Mouse (Mus musculus) layer of hippocampus, postnatal 36 days (tissue): ENCODE data around the gene Plekha8. TPM values are rescaled to one million over a fixed set of nuclear protein-coding genes. Genes with fewer than 3 reads are reported as not detected.

ENCODE experiments used
- total RNA-seq, 2 experiments: library from RNA; stranded (reverse); gene quantifications; 2 replicates each; pipeline ENCODE4 v1.2.3; 2021

Plekha8 gene
- total RNA-seq, 2 experiments from 2014 or later, result 13.0 to 14.0 TPM

Other genes starting within 250 kb of the Plekha8 start
- 100 to 1,000 TPM; 339 to 403 TPM for gene Wipf3, start 165.5 kb upstream of the Plekha8 start, total RNA-seq
- gene Scrn1, start 28.6 kb upstream of the Plekha8 start, total RNA-seq, result 10 to 100 TPM; 94.4 to 96.4 TPM
- gene Fkbp14, start 2.2 kb downstream of the Plekha8 start, total RNA-seq, result 10 to 100 TPM; 14.5 to 14.8 TPM
- gene Mturn, start 86.5 kb downstream of the Plekha8 start, total RNA-seq, result 100 to 1,000 TPM; 144 to 156 TPM
- 10 to 100 TPM; 23.0 to 23.6 TPM for gene Znrf2, start 221.8 kb downstream of the Plekha8 start, total RNA-seq